14 mouse cellular contexts compared by ENCODE assay signal in genomic region chr4:147403931-147404913, GRCm38 (mm10). TPM values are rescaled to one million over a fixed set of nuclear protein-coding genes. Genes with fewer than 3 reads are reported as not detected.
DNase-seq lines count a peak whose midpoint lies in the region; ATAC-seq and TF ChIP-seq lines count a peak whose summit lies in the region.
"Not testable (repeated sequence)": the region's sequence is repeated elsewhere in the genome, so short reads cannot be mapped to it uniquely, and the experiment has no call there.
"Had no signal": no experiment of that assay in that cellular context is flagged by ENCODE, and none has a peak within 500 bp of the region (broad histone marks: within the 10 kb centered on the region; RNA-seq: fewer than 3 reads in every experiment).

No protein-coding gene starts in this region.

- H3K9me3 ChIP-seq in forebrain, embryonic 10.5 days: peaks cover 66% of the 10 kb centered on the region
- H3K9me3 ChIP-seq in heart, postnatal 0 days (replicated peaks; ENCODE audit: control insufficient read depth, low read length): peaks cover 36% of the 10 kb centered on the region
- peaks cover 41% of the 10 kb centered on the region for H3K9me3 ChIP-seq in intestine, embryonic 14.5 days (ENCODE audit: control insufficient read depth, low read length)
- H3K9me3 ChIP-seq in limb, embryonic 15.5 days: peaks cover 48% of the 10 kb centered on the region
- H3K9me3 ChIP-seq in neural tube, embryonic 12.5 days: peaks cover 52% of the 10 kb centered on the region

- H3K36me3 ChIP-seq in forebrain, embryonic 10.5 days (replicated peaks); heart, postnatal 0 days (replicated peaks; ENCODE audit: control insufficient read depth, insufficient read depth, low read length); intestine, embryonic 14.5 days (ENCODE audit: control insufficient read depth, insufficient read depth, low read length); limb, embryonic 15.5 days; neural tube, embryonic 12.5 days: not testable (repeated sequence)

- H3K9ac ChIP-seq in heart, postnatal 0 days (replicated peaks; ENCODE audit: low read depth, low read length); intestine, embryonic 14.5 days (ENCODE audit: low read length); limb, embryonic 15.5 days; neural tube, embryonic 12.5 days: not testable (repeated sequence)

- not testable (repeated sequence) for TF ChIP-seq CTCF in heart, postnatal 0 days (IDR thresholded peaks at IDR 0.05; ENCODE audit: low read depth)

- not testable (repeated sequence) for H3K4me2 ChIP-seq in heart, postnatal 0 days (ENCODE audit: low read depth, low read length); intestine, embryonic 14.5 days (ENCODE audit: low read length); limb, embryonic 15.5 days; neural tube, embryonic 12.5 days (replicated peaks)

- not testable (repeated sequence) for H3K27me3 ChIP-seq in forebrain, embryonic 10.5 days (ENCODE audit: poor library complexity, severe bottlenecking); heart, postnatal 0 days (ENCODE audit: control insufficient read depth, insufficient read depth, low read length); intestine, embryonic 14.5 days (replicated peaks; ENCODE audit: control insufficient read depth, insufficient read depth, low read length); limb, embryonic 15.5 days; neural tube, embryonic 12.5 days (replicated peaks)

- WGBS in forebrain, embryonic 10.5 days: 84% methylated on average over 6 of the region's 6 CpGs
- 59% methylated on average over 5 of the region's 6 CpGs for WGBS in heart, postnatal 0 days
- 82% methylated on average over 5 of the region's 6 CpGs for WGBS in intestine, embryonic 14.5 days
- 67% methylated on average over 6 of the region's 6 CpGs for WGBS in limb, embryonic 15.5 days
- 78% methylated on average over 6 of the region's 6 CpGs for WGBS in neural tube, embryonic 12.5 days

- not testable (repeated sequence) for TF ChIP-seq EP300 in heart, postnatal 0 days (IDR thresholded peaks at IDR 0.05; ENCODE audit: low read depth)

- H3K27ac ChIP-seq in forebrain, embryonic 10.5 days; heart, postnatal 0 days (ENCODE audit: low read depth); intestine, embryonic 14.5 days (ENCODE audit: low read depth); limb, embryonic 15.5 days; neural tube, embryonic 12.5 days: not testable (repeated sequence)

- H3K4me1 ChIP-seq in forebrain, embryonic 10.5 days; heart, postnatal 0 days (ENCODE audit: control insufficient read depth, insufficient read depth); intestine, embryonic 14.5 days (replicated peaks; ENCODE audit: control insufficient read depth, insufficient read depth, low read length); limb, embryonic 15.5 days; neural tube, embryonic 12.5 days: not testable (repeated sequence)

- peak; percentile 45; the same call in 1 of the 2 replicates for ATAC-seq in cerebellum, adult (ENCODE audit: insufficient number of reproducible peaks, low FRiP score, low TSS enrichment)
- peak; percentile 7; the same call in 1 of the 2 replicates for ATAC-seq in heart, postnatal 0 days (ENCODE audit: insufficient read depth, low read depth)
- ATAC-seq in intestine, embryonic 14.5 days (replicated peaks; ENCODE audit: low FRiP score, low TSS enrichment, low read depth): peak; percentile 13; the same call in 1 of the 2 replicates
- peak; percentile 49 for ATAC-seq in limb, embryonic 15.5 days (ENCODE audit: insufficient number of reproducible peaks, low FRiP score, low TSS enrichment, low read depth)
- ATAC-seq in megakaryocyte-erythroid progenitor cell, adult 5-6 weeks (replicated peaks; ENCODE audit: low FRiP score, low TSS enrichment, poor library complexity, severe bottlenecking): 0 out of 2 replicates have a peak, but pooled peaks have one; percentile 25
- 0 out of 2 replicates have a peak, but pooled peaks have one; percentile 3 for ATAC-seq in neural tube, embryonic 12.5 days (ENCODE audit: low FRiP score, low read depth)

- H3K4me3 ChIP-seq in forebrain, embryonic 10.5 days; heart, postnatal 0 days (ENCODE audit: low read depth, low read length); intestine, embryonic 14.5 days (ENCODE audit: low read depth, low read length); limb, embryonic 15.5 days; neural tube, embryonic 12.5 days: not testable (repeated sequence)

- DNase-seq in forebrain, embryonic 10.5 days (ENCODE audit: extremely low spot score, low spot score): peak; percentile 16
- DNase-seq in heart, postnatal 0 days (ENCODE audit: low spot score); intestine, embryonic 14.5 days (ENCODE audit: low spot score): not testable (repeated sequence)

RNA-seq across cellular contexts. Expression of gene Zfp978, which starts 43.1 kb away (rescaled TPM):
- 0.30 TPM in 1 of 2 replicates, not detected in the other for polyA plus RNA-seq in forebrain, embryonic 10.5 days (2016; fragmentation: Nextera tagmentation; extraction: Ambion mirVana)
- total RNA-seq in heart, postnatal 0 days (2014; rRNA removed; ENCODE audit: low replicate concordance): not detected in 2 replicates
- polyA plus RNA-seq in heart, postnatal 0 days (2015; fragmentation: Nextera tagmentation; extraction: Ambion mirVana): 0.20 and 0.21 TPM in 2 replicates
- polyA plus RNA-seq in intestine, embryonic 14.5 days (2014; fragmentation: Nextera tagmentation; extraction: Ambion mirVana): not detected in 2 replicates
- 0.14 TPM in 1 of 2 replicates, not detected in the other for polyA plus RNA-seq in limb, embryonic 15.5 days (2015; fragmentation: Nextera tagmentation; extraction: Ambion mirVana)
- not detected in 2 replicates for total RNA-seq in megakaryocyte-erythroid progenitor cell, adult 5-6 weeks (2014; fragmentation: Nextera tagmentation)
- total RNA-seq in megakaryocyte-erythroid progenitor cell, adult 5-6 weeks (2017): not detected in 2 replicates
- polyA plus RNA-seq in neural tube, embryonic 12.5 days (2016; fragmentation: Nextera tagmentation; extraction: Ambion mirVana): 0.28 TPM in 1 of 2 replicates, not detected in the other
- total RNA-seq: layer of hippocampus, postnatal 36 days; left cerebral cortex, postnatal 36 days had no signal
- polyA plus RNA-seq: cerebellum, adult 2 months; cortical plate, adult 2 months; erythroblast, embryonic 14.5 days; hindbrain, embryonic 10.5 days; urinary bladder, adult 2 months had no signal
